Mouse (Mus musculus) ES-Bruce4 (cell line): ENCODE data around the gene Trim46. TPM values are rescaled to one million over a fixed set of nuclear protein-coding genes. Genes with fewer than 3 reads are reported as not detected.

Experiments
- H3K27ac ChIP-seq: 2 replicates; pipeline ENCODE4 v1.5.1; 2012; ENCODE audit warnings: low read length, inconsistent platforms; ENCODE audit not compliant: insufficient read depth
- H3K27me3 ChIP-seq: 2 replicates; pipeline ENCODE4 v1.6.1; 2012; ENCODE audit warnings: mild to moderate bottlenecking, low read length, inconsistent platforms; ENCODE audit not compliant: control insufficient read depth, poor library complexity, insufficient read depth, severe bottlenecking
- H3K36me3 ChIP-seq: 2 replicates; pipeline ENCODE4 v1.6.1; 2012; ENCODE audit warnings: inconsistent platforms, mild to moderate bottlenecking, low read length, moderate library complexity; ENCODE audit not compliant: control insufficient read depth, poor library complexity, insufficient read depth, severe bottlenecking
- H3K4me1 ChIP-seq: one replicate; pipeline ENCODE4 v1.8.1; 2011; ENCODE audit warnings: low read length; ENCODE audit not compliant: control insufficient read depth, insufficient read depth
- H3K4me3 ChIP-seq: 2 replicates; pipeline ENCODE4 v1.5.1; 2011; ENCODE audit warnings: low read depth, mild to moderate bottlenecking, low read length
- H3K9ac ChIP-seq: 2 replicates; pipeline ENCODE4 v1.6.1; 2012; ENCODE audit warnings: low read depth, mild to moderate bottlenecking, inconsistent platforms; ENCODE audit not compliant: poor library complexity, severe bottlenecking
- H3K9me3 ChIP-seq: replicated peaks from 2 replicates; pipeline ENCODE4 v1.6.1; 2012; ENCODE audit warnings: mild to moderate bottlenecking, low read length, inconsistent platforms; ENCODE audit not compliant: control insufficient read depth, poor library complexity, insufficient read depth, severe bottlenecking
- CTCF ChIP-seq: IDR thresholded peaks from one replicate; pipeline ENCODE4 v1.8.1; 2011; ENCODE audit warnings: low read depth, low read length
- EP300 ChIP-seq: IDR thresholded peaks from 2 replicates; pipeline ENCODE4 v1.6.1; 2011; ENCODE audit warnings: low read depth, low read length; ENCODE audit not compliant: insufficient read depth
- POLR2A ChIP-seq: IDR thresholded peaks from one replicate; pipeline ENCODE4 v1.8.1; 2011; ENCODE audit warnings: low read length; ENCODE audit not compliant: insufficient read depth
- polyA plus RNA-seq: library from polyadenylated mRNA; stranded (reverse); fragments of >200 nt; gene quantifications from 2 replicates; pipeline ENCODE4 v1.2.4, GENCODE M21; 2011; ENCODE audit warnings: low read depth; ENCODE audit not compliant: missing spikeins, insufficient read depth, insufficient read length

The Trim46 gene
- polyA plus RNA-seq, 1 experiment = 5.7 TPM

DNA sequence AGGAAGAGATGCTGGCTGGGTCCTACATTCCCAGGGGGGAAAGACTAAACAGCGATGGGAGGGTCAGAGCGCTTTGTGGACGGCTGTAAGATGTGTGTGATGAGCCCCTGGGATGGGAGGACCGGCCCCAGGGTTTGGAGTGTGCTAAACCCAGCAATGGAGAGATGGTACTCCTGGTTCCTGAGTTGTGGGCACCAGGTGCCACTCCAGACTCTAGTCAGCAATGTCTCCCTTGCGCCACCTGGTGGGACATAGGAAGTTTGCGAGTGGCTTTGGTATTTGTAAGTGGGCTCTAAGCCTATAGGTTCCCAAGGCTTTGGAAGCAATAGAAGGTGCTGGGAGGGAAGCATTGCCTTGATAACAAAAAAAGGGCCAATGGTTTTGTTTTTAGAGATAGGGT, 30.3 kb downstream of the Trim46 start:
- no peak overlapping the region for H3K27ac ChIP-seq
- H3K36me3 ChIP-seq = no peaks in the 10 kb centered on the region
- H3K9ac ChIP-seq = peak overlapping the region; percentile 56; the same call in 1 of the 2 replicates
- TF ChIP-seq EP300 (no peak), POLR2A (no peak), CTCF (peak; percentile 80)
- H3K9me3 ChIP-seq = no peaks in the 10 kb centered on the region
- H3K27me3 ChIP-seq = no peaks in the 10 kb centered on the region
- H3K4me3 ChIP-seq = no peak overlapping the region; the same call in 1 of the 2 replicates
- H3K4me1 ChIP-seq = no peaks in the 10 kb centered on the region

DNA sequence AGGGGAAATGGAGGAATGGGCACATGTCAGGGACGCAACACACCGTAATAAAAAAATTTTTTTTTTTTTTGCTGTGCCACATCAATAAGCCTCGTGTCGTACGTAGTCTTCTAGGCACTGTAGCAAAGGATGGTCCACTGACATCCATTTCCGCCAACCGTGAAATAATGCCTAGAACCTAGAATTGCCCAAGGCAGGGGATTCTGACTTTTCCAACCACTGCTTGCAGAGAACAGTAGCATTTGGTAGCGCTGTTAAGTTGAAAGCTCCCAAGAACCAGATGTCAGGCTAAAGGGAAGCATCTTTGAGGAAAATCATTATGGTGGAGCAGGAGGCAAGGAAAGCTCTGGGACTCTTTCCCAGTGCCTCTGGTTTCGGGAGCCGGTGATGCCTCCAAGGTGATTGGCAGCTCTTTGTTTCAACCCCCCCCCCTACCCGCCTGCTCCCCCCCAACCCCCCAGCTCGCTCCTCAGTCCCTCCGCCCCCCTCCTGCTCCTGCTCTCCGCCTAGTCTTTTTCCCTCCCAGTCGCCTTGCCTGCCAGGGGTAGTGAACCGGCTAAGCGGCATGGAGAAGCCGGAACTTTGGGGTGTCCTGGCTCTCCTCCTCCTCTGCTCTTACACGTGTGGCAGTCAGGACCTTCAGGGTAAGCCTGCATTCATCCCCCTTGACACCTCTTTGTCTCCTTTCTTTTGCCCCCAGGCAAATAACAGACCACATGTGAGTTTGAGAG, 31.3 kb downstream of the Trim46 start, which contains the start of gene Thbs3:
Gene Thbs3 (plus strand): TSS at position 500 of the 731 bp plus-strand sequence.
- Histone ChIP-seq H3K9me3 (no peaks in the 10 kb centered on the region), H3K9ac (peak within 1 kb of the TSS; percentile 56), H3K4me1 (no peaks in the 10 kb centered on the region), H3K27ac (peak within 1 kb of the TSS; percentile 37; the same call in 1 of the 2 replicates), H3K36me3 (peaks cover 2% of the 10 kb centered on the region; the same call in 1 of the 2 replicates), H3K4me3 (peak within 1 kb of the TSS; percentile 84), H3K27me3 (no peaks in the 10 kb centered on the region)
- TF ChIP-seq EP300 = no peak
- TF ChIP-seq POLR2A = no peak
- TF ChIP-seq CTCF = no peak

DNA sequence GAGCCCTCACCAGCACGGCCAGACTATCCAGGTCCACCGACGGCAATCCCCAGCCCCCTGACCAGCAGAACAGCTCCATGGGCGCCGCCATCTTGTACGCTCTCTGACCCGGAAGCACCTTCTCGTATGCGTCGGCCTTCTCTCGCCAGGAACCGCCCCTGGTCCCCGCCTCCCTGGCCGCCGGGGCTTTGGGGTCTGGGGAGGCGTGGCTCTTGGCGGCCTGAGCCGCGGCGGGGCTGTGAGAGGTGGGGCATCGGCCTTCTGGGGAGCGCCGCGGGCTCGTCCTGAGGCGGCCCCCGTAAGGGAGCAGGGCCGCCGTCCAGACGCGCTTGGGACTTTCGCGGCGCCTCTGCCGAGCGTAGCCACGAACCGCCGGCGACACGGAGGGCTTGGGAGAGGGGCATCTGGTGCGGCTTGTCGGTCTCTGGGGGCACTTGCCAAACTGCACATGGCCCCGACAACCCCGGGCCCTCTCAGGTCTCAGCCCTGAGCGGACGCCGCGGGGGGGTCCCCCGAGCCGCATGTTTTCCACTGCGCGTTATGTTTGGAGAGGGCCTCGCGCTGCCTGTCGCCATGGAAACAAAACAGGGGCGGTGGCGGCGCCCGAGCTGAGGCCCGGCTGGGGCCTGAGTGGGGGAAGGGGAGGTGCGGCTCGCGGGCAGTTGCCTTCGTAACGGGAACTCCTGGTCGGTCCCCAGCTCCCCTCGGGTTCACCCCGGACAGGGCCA, 32.1 kb downstream of the Trim46 start:
- H3K4me3 ChIP-seq = peak overlapping the region; percentile 86
- H3K9ac ChIP-seq = peak overlapping the region; percentile 56
- TF ChIP-seq CTCF = no peak
- TF ChIP-seq EP300 = peak; percentile 37; the same call in 1 of the 2 replicates
- no peak for TF ChIP-seq POLR2A
- peak overlapping the region; percentile 37; the same call in 1 of the 2 replicates for H3K27ac ChIP-seq
- H3K4me1 ChIP-seq = no peaks in the 10 kb centered on the region
- peaks cover 6% of the 10 kb centered on the region; the same call in 1 of the 2 replicates for H3K36me3 ChIP-seq
- no peaks in the 10 kb centered on the region for H3K9me3 ChIP-seq
- H3K27me3 ChIP-seq = no peaks in the 10 kb centered on the region

DNA sequence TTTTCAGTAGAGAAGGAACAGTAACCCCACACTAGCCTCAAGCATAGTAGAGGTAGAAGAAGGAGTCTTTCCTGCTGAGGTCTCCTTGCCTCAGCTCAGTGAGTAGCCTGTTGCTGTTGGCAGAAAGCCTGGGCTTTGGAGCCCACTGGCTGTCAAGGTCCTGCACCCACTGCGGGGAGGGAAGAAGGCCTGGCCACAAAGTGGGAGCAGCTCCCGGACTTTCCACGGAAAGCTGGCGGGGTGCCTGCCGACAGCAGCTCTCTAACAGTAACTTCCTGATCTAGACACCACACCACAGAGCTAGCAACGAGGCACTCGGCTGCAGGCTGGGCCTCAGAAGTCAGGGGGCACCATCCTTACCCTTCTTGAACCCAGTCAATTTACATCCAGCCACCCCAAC, 35.4 kb downstream of the Trim46 start:
- Histone ChIP-seq H3K36me3 (peaks cover 14% of the 10 kb centered on the region), H3K27ac (no peak overlapping the region), H3K27me3 (no peaks in the 10 kb centered on the region), H3K9me3 (no peaks in the 10 kb centered on the region), H3K9ac (no peak overlapping the region), H3K4me1 (no peaks in the 10 kb centered on the region), H3K4me3 (no peak overlapping the region)
- TF ChIP-seq CTCF (no peak), POLR2A (no peak), EP300 (no peak)

DNA sequence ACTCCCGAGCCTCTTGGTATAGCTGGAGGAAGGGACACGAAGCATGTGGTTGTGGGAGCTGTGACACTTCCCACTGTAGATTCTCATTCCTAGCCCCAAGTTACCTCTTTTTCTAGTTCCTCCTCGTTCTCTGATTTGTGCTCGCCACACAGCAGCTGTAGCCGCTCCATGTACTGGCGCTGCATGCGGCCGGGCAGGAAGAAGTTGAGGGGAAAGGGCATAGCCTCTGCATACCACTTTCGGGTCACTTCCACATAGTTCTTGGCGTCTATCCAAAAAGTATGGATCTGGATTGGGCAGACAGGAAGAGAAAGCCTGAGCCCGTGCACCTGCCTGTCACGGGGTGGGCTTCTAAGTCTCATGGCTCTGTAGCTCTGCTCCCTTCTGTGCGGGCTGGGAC, 35.9 kb downstream of the Trim46 start:
- Histone ChIP-seq H3K27ac (no peak overlapping the region), H3K4me1 (no peaks in the 10 kb centered on the region), H3K36me3 (peaks cover 15% of the 10 kb centered on the region), H3K9ac (no peak overlapping the region), H3K9me3 (no peaks in the 10 kb centered on the region), H3K27me3 (no peaks in the 10 kb centered on the region), H3K4me3 (no peak overlapping the region)
- TF ChIP-seq CTCF (no peak), EP300 (no peak), POLR2A (no peak)
